Mouse (Mus musculus): ENCODE data around the gene Acot4.
"Not testable (repeated sequence)": the region's sequence is repeated elsewhere in the genome, so short reads cannot be mapped to it uniquely, and the experiment has no call there.

Gene Acot4

GRCm38 (mm10) chr12:84077371-84077990 lies 39.3 kb downstream of the Acot4 start:
- no peak for DNase-seq (ENCODE audit: low spot score in 2 of 2)

- no peak for DNase-seq (ENCODE audit: low spot score in 2 of 2)
Measured at GRCm38 (mm10) chr12:84083842-84084241, 45.7 kb downstream of the Acot4 start.

GRCm38 (mm10) chr12:84084581-84084980 lies 46.4 kb downstream of the Acot4 start:
- DNase-seq (ENCODE audit: low spot score in 2 of 2), result no peak

GRCm38 (mm10) chr12:84094666-84095065 lies 56.5 kb downstream of the Acot4 start:
- DNase-seq (ENCODE audit: low spot score in 2 of 2), result not testable (repeated sequence)

All from natural killer cell, adult 2 months (primary cell).